Comparison of ENCODE assay signal across 9 mouse cellular contexts in genomic region chr13:101879561-101880081, GRCm38 (mm10).
DNase-seq lines count a peak whose midpoint lies in the region; ATAC-seq lines count a peak whose summit lies in the region.
"Had no signal": no experiment of that assay in that cellular context is flagged by ENCODE, and none has a peak within 500 bp of the region (broad histone marks: within the 10 kb centered on the region; RNA-seq: fewer than 3 reads in every experiment).

No protein-coding gene starts in this region.

- peak; percentile 18 for DNase-seq in lung, postnatal 36 days
- no peak for DNase-seq in lung, postnatal 4 days
- peak; percentile 88 for DNase-seq in adrenal gland, adult 2 months
- peak; percentile 8 for DNase-seq in brain, adult 2 months (ENCODE audit: low read depth, low spot score)
- no peak for DNase-seq in left cerebral cortex, adult 8-10 months (ENCODE audit: low spot score in 2 of 2)
- DNase-seq in cerebellum, postnatal 10 days = no peak
- DNase-seq: cerebellum, adult 9-11 months; liver, embryonic 13.5 days had no signal

- peak; percentile 43; the same call in 1 of the 2 replicates for ATAC-seq in monocyte, adult 5-6 weeks (replicated peaks; ENCODE audit: insufficient number of reproducible peaks, low FRiP score, low TSS enrichment, poor library complexity, severe bottlenecking)

Comparison
In these comparisons a context has a peak if more than half of its experiments do, and no peak if none do; other contexts are left out.
1. DNase-seq: peak in lung, postnatal 36 days (single experiment), adrenal gland, adult 2 months (single experiment) and brain, adult 2 months (single experiment); none in lung, postnatal 4 days (0 of 2), left cerebral cortex, adult 8-10 months (0 of 2) and cerebellum, postnatal 10 days (0 of 2).